Mouse (Mus musculus) neural tube, embryonic 10.5 days (tissue): ENCODE data around the gene Rft1.
A peak's percentile ranks its signal among the peaks of the same experiment; 100 is the strongest.
"Not testable (repeated sequence)": the region's sequence is repeated elsewhere in the genome, so short reads cannot be mapped to it uniquely, and the experiment has no call there.

Experiments used
- DNase-seq: peaks from one replicate; pipeline ENCODE4 v3.0.0-alpha.2; 2017; ENCODE audit warnings: low spot score; ENCODE audit errors: extremely low spot score

Rft1 gene

DNA sequence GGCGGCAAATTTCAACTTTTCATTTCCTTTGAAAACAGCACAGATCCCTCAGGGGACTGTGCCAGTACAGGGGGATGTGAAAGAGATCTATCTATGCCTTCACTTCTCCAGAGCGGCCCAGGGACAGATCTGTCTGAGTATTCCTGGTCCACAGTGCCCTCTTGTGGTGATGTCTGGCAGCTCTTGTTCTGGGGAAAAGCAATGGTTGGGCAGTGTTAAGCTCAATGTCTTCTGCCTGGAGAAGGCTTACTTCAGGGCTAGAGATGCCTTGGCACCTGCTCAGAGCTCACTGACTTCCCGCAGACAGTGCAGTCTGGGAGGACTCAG lies 17.8 kb downstream of the Rft1 start:
- peak; percentile 84 for DNase-seq

GRCm38 (mm10) chr14:30674947-30675346 lies 20.8 kb downstream of the Rft1 start:
- no peak for DNase-seq

GRCm38 (mm10) chr14:30682131-30682530 lies 28.0 kb downstream of the Rft1 start:
- no peak for DNase-seq

DNA sequence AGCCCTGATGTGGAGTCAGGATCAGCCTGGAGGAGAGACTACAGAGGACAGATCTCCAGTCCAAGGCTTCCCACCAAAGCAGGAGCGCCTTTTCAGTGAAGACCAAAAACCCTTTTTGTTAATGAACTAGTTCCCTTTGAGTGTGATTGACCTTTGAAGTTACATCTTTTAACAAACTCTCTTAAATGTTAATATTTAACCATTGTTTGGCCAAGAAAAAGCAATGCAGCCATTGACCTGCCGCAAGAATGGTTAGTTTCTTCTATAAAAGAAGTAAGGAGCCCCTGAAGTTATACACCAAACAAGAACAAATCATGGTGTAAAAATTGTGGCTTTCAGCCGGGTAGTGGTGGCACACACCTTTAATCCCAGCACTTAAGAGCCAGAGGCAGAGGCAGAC lies 36.5 kb downstream of the Rft1 start:
- no peak for DNase-seq

- DNase-seq = no peak
These were observed 38.3 kb downstream of the Rft1 start for GRCm38 (mm10) chr14:30692439-30692838.

GRCm38 (mm10) chr14:30694786-30695185 lies 40.6 kb downstream of the Rft1 start:
- no peak for DNase-seq

DNA sequence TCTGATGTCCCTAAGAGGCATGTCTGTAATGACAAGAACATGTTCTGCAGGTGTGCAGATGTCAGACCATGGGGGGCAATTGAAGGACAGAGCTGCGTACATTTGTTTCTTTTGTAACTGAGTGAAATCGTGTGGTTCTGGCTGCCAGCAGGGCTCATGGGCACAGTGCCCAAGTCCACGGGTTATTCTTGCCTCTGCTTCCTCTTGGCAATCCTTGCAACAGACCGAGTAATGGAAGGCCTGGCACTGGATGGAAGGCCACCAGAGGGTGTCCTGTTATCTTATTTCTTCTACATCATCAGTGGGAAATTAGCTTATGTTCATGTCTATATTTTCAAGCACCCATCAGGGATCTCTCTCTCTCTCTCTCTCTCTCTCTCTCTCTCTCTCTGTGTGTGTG lies 41.4 kb downstream of the Rft1 start:
- DNase-seq = no peak

- DNase-seq = no peak
These were observed 43.4 kb downstream of the Rft1 start for GRCm38 (mm10) chr14:30697407-30698052.

- DNase-seq = peak; percentile 71
These were observed 45.5 kb downstream of the Rft1 start for GRCm38 (mm10) chr14:30699656-30700055.

DNA sequence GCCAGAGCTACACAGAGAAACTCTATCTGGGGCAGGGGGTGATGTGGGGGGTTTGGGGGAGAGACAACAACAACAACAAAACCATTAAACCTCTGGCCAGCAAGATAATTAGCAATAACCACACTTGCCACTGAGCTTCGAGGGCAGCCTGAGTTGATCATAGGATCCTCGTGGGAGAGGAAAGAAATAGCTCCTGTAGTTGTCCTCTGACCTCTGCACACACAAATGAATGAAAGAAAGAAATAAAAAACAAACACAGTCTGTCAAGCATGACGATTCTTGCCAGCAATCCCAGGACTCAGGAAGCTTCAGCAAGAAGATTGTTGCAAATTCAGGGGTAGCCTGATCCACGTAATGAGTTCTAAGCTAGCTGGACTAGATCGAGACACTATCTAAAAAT lies 48.4 kb downstream of the Rft1 start:
- no peak for DNase-seq

DNA sequence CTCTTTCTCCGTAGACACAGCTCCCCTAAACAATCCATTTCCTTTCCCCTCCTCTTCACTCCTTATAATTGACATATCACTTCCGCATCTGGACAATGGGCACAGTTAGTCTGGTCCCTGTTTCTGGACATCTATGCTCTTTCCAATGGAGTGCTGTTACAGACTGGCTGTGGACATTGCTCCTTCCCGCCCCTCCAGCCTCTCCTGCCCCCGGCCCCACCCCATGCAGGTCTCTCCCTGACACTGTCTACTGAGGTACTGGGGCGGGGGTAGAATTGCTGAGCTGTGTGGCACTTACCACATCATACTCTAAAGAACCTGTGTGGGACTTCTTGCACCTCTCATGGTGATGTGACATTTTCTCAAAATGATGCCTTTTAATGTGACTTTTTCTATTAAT lies 48.9 kb downstream of the Rft1 start:
- DNase-seq = no peak

- DNase-seq = no peak
These were observed 50.1 kb downstream of the Rft1 start for GRCm38 (mm10) chr14:30704098-30704855.

DNA sequence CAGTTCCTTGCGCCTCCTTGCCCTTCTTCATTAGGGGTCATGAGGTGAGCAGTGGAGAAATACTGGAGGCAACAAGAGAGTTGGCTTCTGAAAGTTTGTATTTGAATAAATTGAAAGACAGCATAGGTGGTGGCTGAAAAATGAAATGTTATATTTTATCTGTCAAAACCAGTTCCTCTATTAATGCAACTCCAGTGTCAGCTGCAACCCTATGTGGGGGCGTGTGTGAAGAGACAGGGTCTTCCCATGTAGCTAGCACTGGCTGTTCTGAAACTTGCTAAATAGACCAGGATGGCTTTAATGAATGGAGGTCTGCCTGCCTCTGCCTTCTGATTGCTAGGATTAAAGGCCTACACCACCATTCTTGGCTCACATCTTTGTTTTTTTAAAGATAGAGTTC lies 57.7 kb downstream of the Rft1 start:
- no peak for DNase-seq

GRCm38 (mm10) chr14:30713769-30714168 lies 59.6 kb downstream of the Rft1 start:
- no peak for DNase-seq

DNA sequence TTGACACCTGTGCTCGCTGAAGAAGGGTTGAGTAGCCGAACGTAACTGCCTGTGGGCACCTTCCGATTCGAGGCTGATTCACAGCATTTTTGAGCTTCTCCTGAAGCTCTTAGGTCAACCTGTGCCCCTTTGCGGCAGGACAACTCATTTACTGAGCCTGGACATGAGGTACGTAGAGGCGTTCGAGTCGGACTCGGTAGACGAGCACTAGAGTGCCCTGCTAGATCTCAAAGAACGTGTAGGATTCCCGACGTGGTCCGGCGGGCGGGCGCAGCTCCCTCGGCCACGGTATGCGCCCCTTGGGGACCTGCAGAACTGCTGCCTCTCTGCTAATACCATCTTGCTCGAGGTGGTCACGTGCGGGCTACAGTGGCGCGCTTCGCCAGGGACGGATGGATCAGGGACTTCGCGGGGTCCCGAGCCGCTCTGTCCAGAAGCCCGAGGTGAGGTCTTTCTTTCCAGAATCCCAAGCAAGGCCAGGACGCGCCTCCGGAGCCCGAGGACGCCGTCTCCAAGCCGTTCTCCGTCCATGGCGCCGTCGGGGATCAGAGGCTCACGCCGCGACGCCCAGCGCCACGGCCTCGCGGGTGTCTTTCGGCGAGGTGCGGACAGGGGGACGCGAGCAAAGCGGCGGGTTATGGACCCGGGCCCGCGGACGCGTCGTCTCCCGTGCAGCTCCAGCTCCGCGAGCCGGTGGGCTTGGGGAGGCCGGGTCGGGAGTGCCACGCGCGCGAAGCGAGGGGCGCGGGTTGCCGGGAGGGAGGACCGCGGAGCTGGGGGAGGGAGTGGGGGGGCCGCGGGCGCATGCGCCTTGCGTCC lies 60.8 kb downstream of the Rft1 start, which contains the start of gene Sfmbt1:
Sfmbt1 (plus strand) TSS at position 51 of the 819 bp plus-strand sequence.
- no peak for DNase-seq

DNA sequence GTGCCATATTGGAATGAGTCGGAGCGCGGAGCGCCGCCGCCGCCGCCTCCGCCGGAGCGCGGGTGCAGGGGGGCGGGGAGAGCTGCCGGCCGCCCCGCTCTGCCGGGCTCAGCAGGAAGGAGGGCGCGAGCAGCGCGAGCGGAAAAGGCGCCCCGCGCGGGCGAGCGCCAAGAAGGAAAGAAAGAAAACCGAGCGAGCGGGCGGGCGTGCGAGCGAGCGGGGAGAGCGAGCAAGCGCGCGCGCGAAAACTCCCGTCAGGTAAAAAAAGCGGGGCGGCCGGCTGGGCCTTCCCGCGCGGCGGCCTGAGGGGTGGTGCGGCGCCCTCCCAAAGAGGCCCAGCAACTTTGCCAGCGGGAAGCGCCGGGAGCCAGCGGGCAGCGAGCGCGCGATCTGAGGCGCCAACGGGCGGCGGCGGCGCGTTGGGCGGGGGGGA lies 61.5 kb downstream of the Rft1 start:
- DNase-seq = peak; percentile 85

GRCm38 (mm10) chr14:30716051-30716952 lies 62.1 kb downstream of the Rft1 start:
- peak; percentile 78 for DNase-seq

DNA sequence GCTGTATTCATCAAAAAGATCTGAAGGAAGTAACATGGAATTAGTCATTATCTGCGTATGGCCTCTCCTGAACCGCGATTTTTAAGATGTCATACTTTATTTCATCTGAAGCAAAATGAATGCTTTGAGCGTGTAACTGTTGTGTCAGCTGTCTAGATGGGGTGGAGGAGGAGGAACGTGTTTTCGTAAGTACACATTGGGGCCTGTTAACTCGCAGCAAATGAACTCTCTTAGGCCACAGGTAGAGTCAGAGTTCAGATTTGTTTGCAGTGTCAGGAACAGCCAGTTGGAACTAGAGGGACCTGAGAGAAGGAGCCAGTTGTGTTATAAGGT lies 62.8 kb downstream of the Rft1 start:
- peak; percentile 16 for DNase-seq

DNA sequence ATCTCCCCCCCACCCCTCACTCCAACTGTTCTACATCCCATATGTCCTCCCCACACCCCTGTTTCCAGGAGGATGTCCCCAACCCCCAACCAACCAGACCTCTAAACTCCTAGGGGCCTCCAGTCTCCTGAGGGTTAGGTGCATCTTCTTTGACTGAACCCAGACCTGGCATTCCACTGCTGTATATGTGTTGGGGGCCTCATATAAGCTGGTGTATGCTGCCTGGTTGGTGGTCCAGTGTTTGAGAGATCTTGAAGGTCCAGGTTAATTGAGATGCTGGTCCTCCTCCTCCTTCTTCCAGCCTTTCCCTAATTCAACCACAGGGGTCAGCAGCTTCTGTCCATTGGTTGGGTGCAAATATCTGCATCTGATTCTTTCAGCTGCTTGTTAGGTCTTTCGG lies 64.5 kb downstream of the Rft1 start:
- not testable (repeated sequence) for DNase-seq

DNA sequence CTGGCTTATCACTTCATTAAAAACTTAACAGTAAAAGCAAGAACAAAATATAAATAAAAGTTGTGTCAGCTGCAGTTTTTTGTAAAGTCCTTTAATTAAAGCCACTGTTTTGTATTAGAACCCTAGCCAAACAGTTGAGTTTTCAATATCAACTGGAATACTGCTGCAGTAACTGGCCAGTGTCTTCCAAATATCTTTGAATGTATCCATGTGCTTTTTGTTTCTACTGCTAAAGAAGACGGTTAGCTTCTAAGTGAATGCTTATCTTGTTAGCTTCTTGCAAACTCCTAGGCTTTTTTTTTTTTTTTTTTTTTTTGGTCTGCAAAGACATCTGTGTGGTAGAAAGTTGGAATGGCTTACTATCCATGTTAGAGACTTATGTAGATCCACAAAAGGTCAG lies 65.4 kb downstream of the Rft1 start:
- DNase-seq = no peak

GRCm38 (mm10) chr14:30721850-30722249 lies 67.7 kb downstream of the Rft1 start:
- no peak for DNase-seq
